Mouse (Mus musculus) cerebellum, postnatal 25 days (tissue): ENCODE measurements around the gene Olfr870.
"Not testable (repeated sequence)": the region's sequence is repeated elsewhere in the genome, so short reads cannot be mapped to it uniquely, and the experiment has no call there.

ENCODE experiments used
- DNase-seq, 2 experiments: peaks; one replicate each; pipeline ENCODE4 v3.0.0; 2021; ENCODE audit warnings: mixed read lengths in 2 of 2

Olfr870 gene

DNA sequence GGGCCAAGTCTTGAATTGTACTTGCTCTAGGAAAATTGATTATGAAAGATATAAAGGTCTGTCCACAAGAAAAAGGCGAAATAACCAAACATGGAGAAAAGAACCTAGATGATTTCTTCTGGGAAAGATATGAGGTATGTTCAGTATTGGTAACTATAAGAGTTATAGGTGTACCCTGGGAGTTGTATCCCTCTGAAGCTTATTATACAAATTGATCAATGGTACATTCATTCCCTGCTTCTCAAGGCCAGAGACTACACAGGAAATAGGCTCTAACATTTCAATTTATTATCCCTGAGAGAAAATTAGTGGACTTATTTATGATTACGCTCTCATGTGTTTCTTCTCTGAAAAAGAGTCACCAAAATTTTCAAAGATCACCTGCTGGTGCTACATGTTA is at the start of gene Olfr870:
Olfr870 (minus strand) TSS at position 101 of the 400 bp plus-strand sequence.
- DNase-seq = no peak

DNA sequence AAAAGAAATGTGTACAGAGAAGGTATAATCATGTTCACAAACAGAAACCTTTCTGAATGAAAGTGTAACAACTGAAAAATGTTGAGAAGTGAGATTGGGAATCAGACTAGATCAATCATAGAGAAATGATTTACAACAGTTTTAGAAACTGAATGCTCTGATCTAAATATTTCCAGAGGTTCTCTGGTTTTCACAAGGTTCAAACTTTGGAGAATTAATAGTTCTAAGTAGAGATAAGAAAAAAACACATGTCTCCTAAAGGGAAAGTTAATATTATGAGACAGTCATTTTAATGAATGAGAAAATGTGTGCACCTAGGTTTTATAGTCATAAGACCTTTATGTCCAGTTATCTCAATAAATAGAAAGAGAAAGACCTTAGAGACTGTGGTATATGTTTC is 38.0 kb upstream of the Olfr870 start, which contains the start of gene Olfr871:
Olfr871 (plus strand) TSS at position 301 of the 400 bp plus-strand sequence.
- DNase-seq = no peak

DNA sequence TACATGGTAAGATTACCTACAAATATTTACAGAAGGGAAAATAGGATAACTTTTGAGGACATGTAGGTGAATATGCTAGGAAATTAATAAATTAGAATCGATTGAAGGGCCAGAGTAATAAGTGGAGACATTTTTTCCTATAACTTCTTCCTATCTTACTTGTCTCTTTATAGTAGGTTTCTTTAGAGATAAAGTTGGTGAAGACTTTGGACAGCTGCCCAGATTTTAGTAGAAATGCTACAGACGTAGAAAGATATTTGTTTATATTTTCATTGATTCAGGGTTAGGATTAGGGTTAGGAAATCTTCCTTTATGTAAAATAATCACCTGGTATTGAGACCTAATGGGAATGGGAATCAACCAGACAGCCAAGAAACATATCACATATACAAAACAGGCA is 37.6 kb upstream of the Olfr870 start:
- DNase-seq = no peak

DNA sequence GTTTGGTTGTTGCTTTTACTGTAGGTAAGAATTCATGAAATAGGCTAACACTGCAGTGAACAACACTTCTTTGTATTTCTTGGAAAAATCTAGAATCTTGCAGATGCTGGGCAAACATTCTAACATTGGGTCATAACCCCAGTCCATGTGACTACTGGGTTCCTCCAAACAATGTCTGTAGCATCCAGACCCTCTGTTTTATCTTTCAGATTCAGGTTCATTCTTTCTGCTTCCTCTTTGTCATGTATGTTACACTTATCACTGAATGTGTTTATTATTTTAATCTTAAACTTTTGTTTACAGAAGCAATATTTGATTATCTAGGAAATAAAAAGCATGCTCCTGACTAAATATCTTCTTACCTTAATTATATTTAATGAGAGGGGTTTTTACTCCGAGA is 37.0 kb upstream of the Olfr870 start:
- DNase-seq = no peak

DNA sequence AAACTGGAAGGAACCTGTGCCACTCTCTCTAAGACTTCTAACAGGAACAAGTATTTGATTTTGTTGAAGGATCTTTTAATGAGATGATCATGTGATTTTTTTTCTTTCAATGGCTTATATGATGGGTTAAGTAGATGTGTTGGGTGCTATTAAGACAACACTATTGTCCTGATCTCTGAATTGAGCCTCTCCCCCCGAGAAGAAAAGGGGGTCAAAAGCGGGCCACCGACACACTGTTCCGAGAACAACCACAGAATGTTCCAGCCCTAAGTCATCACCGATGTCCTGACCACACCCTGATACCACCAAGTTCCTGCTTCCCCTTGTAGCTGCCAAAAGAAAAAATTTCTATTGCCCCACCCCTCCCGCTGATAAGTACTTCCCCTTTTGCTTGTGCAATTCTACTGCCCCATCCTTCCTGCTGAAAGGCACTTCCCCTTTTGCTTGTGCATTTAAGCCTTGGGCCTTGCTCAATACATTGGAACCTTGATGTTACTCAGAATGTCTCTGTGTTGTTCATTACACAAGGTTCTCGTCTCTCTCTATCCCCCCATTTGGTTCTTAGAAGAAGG is 29.6 kb upstream of the Olfr870 start:
- DNase-seq = not testable (repeated sequence)

DNA sequence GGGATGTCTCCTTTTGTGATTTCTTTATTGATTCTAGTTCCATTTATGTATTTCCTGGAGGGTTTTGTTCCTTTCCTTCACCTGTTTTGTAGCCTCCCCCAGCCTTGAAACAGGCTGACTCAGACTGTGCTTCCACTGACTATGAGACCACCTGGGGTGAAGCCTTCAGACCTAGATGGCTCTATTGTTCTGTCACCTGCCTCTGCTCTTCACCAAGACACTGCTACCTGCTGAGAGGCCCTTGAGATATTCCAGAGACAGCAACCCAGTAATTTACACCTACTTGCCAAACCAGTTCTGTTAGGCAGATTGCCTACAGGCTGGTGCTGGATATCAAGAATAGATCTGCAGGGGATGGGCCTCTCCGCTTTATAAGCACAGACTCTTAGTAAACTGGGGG is 28.3 kb upstream of the Olfr870 start:
- no peak for DNase-seq

DNA sequence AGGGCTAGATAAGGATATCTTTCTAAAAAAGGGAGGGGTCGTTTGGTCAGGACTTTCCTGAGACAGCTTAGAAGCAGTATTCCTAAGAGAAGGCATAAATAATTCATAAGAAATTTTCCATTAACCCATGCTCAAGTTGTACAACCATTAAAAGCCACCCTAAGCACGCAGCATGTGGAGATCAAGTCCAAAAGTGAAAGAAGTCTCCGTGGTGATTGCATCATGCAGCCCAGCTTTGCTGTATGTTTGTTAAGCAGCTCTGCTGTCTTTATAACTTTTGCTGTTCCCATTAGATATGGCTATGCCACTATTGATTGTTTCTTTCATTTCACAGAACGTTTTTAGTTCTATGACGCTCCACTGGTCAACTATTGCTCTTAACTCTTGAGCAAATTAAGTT is 5.6 kb upstream of the Olfr870 start:
- no peak for DNase-seq

DNA sequence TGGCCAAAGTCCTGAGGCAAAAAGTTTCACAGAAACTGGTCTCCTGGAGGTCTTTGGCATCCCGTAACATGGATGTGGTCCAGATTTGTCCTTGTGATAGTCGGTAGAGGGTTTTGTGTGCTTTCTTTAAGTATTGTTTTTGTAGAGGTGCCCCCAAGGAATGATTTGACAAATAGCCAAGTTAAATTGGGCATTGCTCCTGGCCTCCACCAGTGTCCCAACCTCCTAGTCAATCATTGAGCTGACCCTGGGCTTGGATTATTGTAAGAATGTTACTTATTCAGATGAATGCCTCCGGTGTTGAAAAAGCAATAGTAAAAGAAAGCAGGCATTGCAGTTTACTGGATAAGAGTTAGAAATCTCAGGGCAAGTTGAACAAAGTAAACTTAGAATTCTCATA is 24.2 kb downstream of the Olfr870 start:
- DNase-seq = no peak

DNA sequence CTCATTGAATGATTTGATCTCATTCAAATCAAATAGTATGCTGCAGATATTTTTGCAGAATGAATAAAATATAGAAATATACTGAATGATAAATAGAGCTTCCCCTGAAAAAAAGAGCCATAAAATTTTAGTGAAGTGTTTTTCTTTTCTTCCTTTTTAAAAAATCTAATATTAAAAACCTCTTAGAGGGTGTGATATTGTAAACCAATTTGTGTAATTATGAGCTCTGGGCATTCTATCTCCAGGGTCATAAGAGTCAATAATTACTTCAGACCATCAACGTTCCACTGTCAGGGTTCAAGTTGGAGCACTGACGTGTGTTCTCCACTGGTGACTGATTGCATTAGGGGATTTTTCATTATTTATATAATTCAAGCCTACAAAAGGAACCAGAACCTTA is 45.1 kb downstream of the Olfr870 start, which contains the start of gene Olfr869:
Olfr869 (plus strand) TSS at position 301 of the 400 bp plus-strand sequence.
- DNase-seq = no peak
